Mouse (Mus musculus) C2C12 (cell line): ENCODE measurements around the gene Spen.

Experiments used
- CEBPB ChIP-seq: IDR thresholded peaks from one replicate; pipeline ENCODE4 v1.6.1; 2011; ENCODE audit warnings: low read depth, mild to moderate bottlenecking, control low read depth, moderate library complexity
- CTCF ChIP-seq: IDR thresholded peaks from one replicate; pipeline ENCODE4 v1.5.1; 2011; ENCODE audit not compliant: control insufficient read depth, insufficient read depth, insufficient read length
- FOSL1 ChIP-seq: IDR thresholded peaks from one replicate; pipeline ENCODE4 v1.8.0; 2011; ENCODE audit warnings: mild to moderate bottlenecking, low read length; ENCODE audit not compliant: poor library complexity, insufficient read depth, severe bottlenecking
- MAX ChIP-seq: IDR thresholded peaks from one replicate; pipeline ENCODE4 v1.6.1; 2011; ENCODE audit warnings: mild to moderate bottlenecking, control low read depth
- MYOD1 ChIP-seq: IDR thresholded peaks from one replicate; pipeline ENCODE4 v1.6.1; 2011; ENCODE audit warnings: low read depth; ENCODE audit not compliant: control insufficient read depth, insufficient read length
- MYOG ChIP-seq: IDR thresholded peaks from one replicate; pipeline ENCODE4 v1.6.1; 2011; ENCODE audit not compliant: control insufficient read depth, insufficient read length; ENCODE audit errors: extremely low read depth
- USF1 ChIP-seq: IDR thresholded peaks from one replicate; pipeline ENCODE4 v1.6.1; 2011; ENCODE audit warnings: low read depth, mild to moderate bottlenecking, control low read depth, moderate library complexity

GRCm38 (mm10) chr4:141568966-141569365 lies 30.6 kb upstream of the Spen start:
- TF ChIP-seq MYOG (no peak), CTCF (no peak), MAX (no peak), USF1 (no peak), CEBPB (peak; percentile 56), MYOD1 (no peak), FOSL1 (no peak)
